Mouse (Mus musculus) hindbrain, postnatal 0 days (tissue): ENCODE measurements around the gene Lig4. TPM values are rescaled to one million over a fixed set of nuclear protein-coding genes. Genes with fewer than 3 reads are reported as not detected.
A peak's percentile ranks its signal among the peaks of the same experiment; 100 is the strongest.

Source experiments
- ATAC-seq: fragments of 200-750 bp; cut with Nextera tagmentation; 2 replicates; pipeline ENCODE4 v1.8.0; 2017; ENCODE audit warnings: mild to moderate bottlenecking, moderate TSS enrichment, moderate library complexity
- DNase-seq: peaks from one replicate; pipeline ENCODE4 v3.0.0-alpha.2; 2015; ENCODE audit warnings: low spot score
- H3K27ac ChIP-seq: fragments of 300-500 bp; sonication (generic); 2 replicates; pipeline ENCODE4 v1.5.1; 2014; ENCODE audit warnings: mild to moderate bottlenecking
- H3K27me3 ChIP-seq: fragments of 300-500 bp; sonication (generic); 2 replicates; pipeline ENCODE4 v1.6.1; 2014; ENCODE audit warnings: low read length, mixed read lengths; ENCODE audit not compliant: insufficient read depth
- H3K36me3 ChIP-seq: fragments of 300-500 bp; sonication (generic); 2 replicates; pipeline ENCODE4 v1.6.1; 2014; ENCODE audit warnings: low read length, mixed read lengths; ENCODE audit not compliant: insufficient read depth
- H3K4me1 ChIP-seq: fragments of 300-500 bp; sonication (generic); 2 replicates; pipeline ENCODE4 v1.6.1; 2014; ENCODE audit warnings: antibody characterized with exemption, low read length, mixed read lengths; ENCODE audit not compliant: insufficient read depth
- H3K4me2 ChIP-seq: fragments of 300-500 bp; sonication (generic); 2 replicates; pipeline ENCODE4 v1.6.1; 2014; ENCODE audit warnings: low read depth, mild to moderate bottlenecking, low read length, moderate library complexity, mixed read lengths
- H3K4me3 ChIP-seq: fragments of 300-500 bp; sonication (generic); 2 replicates; pipeline ENCODE4 v1.5.1; 2014; ENCODE audit warnings: low read length
- H3K9ac ChIP-seq: fragments of 300-500 bp; sonication (generic); replicated peaks from 2 replicates; pipeline ENCODE4 v1.6.1; 2014; ENCODE audit warnings: mild to moderate bottlenecking, low read length, moderate library complexity, mixed read lengths
- H3K9me3 ChIP-seq: fragments of 300-500 bp; sonication (generic); 2 replicates; pipeline ENCODE4 v1.6.1; 2016; ENCODE audit warnings: low read length, mixed read lengths
- CTCF ChIP-seq: IDR thresholded peaks from 2 replicates; pipeline ENCODE4 v1.5.1; 2016; ENCODE audit warnings: antibody characterized with exemption, control low read depth, low read depth
- WGBS: fragments of 180-500 bp; shearing (Covaris S2); extraction: QIAGEN DNeasy Blood & Tissue Kit; methylation state at CpG from one replicate; pipeline ENCODE4 v1.1.7; 2014; 5-methylcytosine and 5-hydroxymethylcytosine counted together
- polyA plus RNA-seq: library from polyadenylated mRNA; unstranded; fragments of >200 nt; fragmentation: Nextera tagmentation; extraction: Ambion mirVana; gene quantifications from 2 replicates; pipeline ENCODE4 v1.2.1, GENCODE M21; 2015
- total RNA-seq: library from RNA; depleted of rRNA; stranded (reverse); fragments of >200 nt; gene quantifications from 2 replicates; pipeline ENCODE4 v1.2.3, GENCODE M21; 2014; rRNA removed

The Lig4 gene
- total RNA-seq (3.3 and 4.0 TPM in 2 replicates), polyA plus RNA-seq (5.7 and 6.1 TPM in 2 replicates)

GRCm38 (mm10) chr8:9977573-9978314 is at the start of gene Lig4, which contains the start of gene Abhd13:
TSS of gene Lig4 (minus strand) at chr8:9977686.
TSS of gene Abhd13 (plus strand) at chr8:9977707.
- H3K4me3 ChIP-seq = peak within 1 kb of the TSS; percentile 96
- peak within 1 kb of the TSS; percentile 79 for H3K4me2 ChIP-seq
- H3K27ac ChIP-seq = peak within 1 kb of the TSS; percentile 87
- ATAC-seq (peak; percentile 86), DNase-seq (peak; percentile 99)
- peaks cover 9% of the 10 kb centered on the region; the same call in 1 of the 2 replicates for H3K36me3 ChIP-seq
- peak within 1 kb of the TSS; percentile 95 for H3K9ac ChIP-seq
- under 1% methylated on average over 65 of the region's 68 CpGs for WGBS
- H3K27me3 ChIP-seq = no peaks in the 10 kb centered on the region
- no peaks in the 10 kb centered on the region for H3K9me3 ChIP-seq
- peaks cover 13% of the 10 kb centered on the region for H3K4me1 ChIP-seq
- no peak for TF ChIP-seq CTCF

GRCm38 (mm10) chr8:10017231-10017630 is 39.7 kb upstream of the Lig4 start:
- Histone ChIP-seq H3K9me3 (no peaks in the 10 kb centered on the region), H3K27me3 (no peaks in the 10 kb centered on the region), H3K4me3 (no peak overlapping the region), H3K4me1 (no peaks in the 10 kb centered on the region), H3K4me2 (no peak overlapping the region), H3K36me3 (no peaks in the 10 kb centered on the region), H3K9ac (no peak overlapping the region), H3K27ac (no peak overlapping the region)
- 32% methylated on average over 3 of the region's 3 CpGs for WGBS
- ATAC-seq = no peak
- TF ChIP-seq CTCF = no peak
- peak; percentile 77 for DNase-seq

GRCm38 (mm10) chr8:10016252-10016651 is 38.8 kb upstream of the Lig4 start:
- H3K9me3 ChIP-seq = no peaks in the 10 kb centered on the region
- no peaks in the 10 kb centered on the region for H3K36me3 ChIP-seq
- H3K4me1 ChIP-seq = no peaks in the 10 kb centered on the region
- no peak overlapping the region for H3K4me3 ChIP-seq
- no peak overlapping the region for H3K9ac ChIP-seq
- DNase-seq = no peak
- ATAC-seq = no peak
- WGBS = 74% methylated on average over 1 of the region's 1 CpGs
- TF ChIP-seq CTCF = no peak
- H3K27ac ChIP-seq = no peak overlapping the region
- no peak overlapping the region for H3K4me2 ChIP-seq
- no peaks in the 10 kb centered on the region for H3K27me3 ChIP-seq

GRCm38 (mm10) chr8:10007660-10008028 is 30.2 kb upstream of the Lig4 start:
- peak overlapping the region; percentile 61 for H3K4me2 ChIP-seq
- 0 out of 2 replicates have a peak, but pooled peaks cover 10% of the 10 kb centered on the region for H3K4me1 ChIP-seq
- no peak overlapping the region; the same call in 1 of the 2 replicates for H3K9ac ChIP-seq
- peak overlapping the region; percentile 33 for H3K4me3 ChIP-seq
- no peak for DNase-seq
- H3K27me3 ChIP-seq = no peaks in the 10 kb centered on the region
- H3K27ac ChIP-seq = no peak overlapping the region
- 37% methylated on average over 6 of the region's 6 CpGs for WGBS
- ATAC-seq = 0 out of 2 replicates have a peak, but pooled peaks have one; percentile 5
- H3K9me3 ChIP-seq = no peaks in the 10 kb centered on the region
- TF ChIP-seq CTCF = no peak
- no peaks in the 10 kb centered on the region for H3K36me3 ChIP-seq

- H3K9me3 ChIP-seq = no peaks in the 10 kb centered on the region
- no peaks in the 10 kb centered on the region for H3K27me3 ChIP-seq
- no peaks in the 10 kb centered on the region for H3K36me3 ChIP-seq
- DNase-seq (peak; percentile 57), ATAC-seq (peak; percentile 71)
- 0 out of 2 replicates have a peak, but pooled peaks cover 10% of the 10 kb centered on the region for H3K4me1 ChIP-seq
- H3K9ac ChIP-seq = peak overlapping the region; percentile 29
- H3K4me2 ChIP-seq = peak overlapping the region; percentile 61
- WGBS = 4% methylated on average over 29 of the region's 29 CpGs
- no peak for TF ChIP-seq CTCF
- peak overlapping the region; percentile 33 for H3K4me3 ChIP-seq
- no peak overlapping the region for H3K27ac ChIP-seq
Measured at GRCm38 (mm10) chr8:10006986-10007659, 29.6 kb upstream of the Lig4 start.

GRCm38 (mm10) chr8:10006156-10006985 is 28.9 kb upstream of the Lig4 start, which contains the start of gene Tnfsf13b:
TSS of gene Tnfsf13b (plus strand) at chr8:10006467.
- ATAC-seq (no peak), DNase-seq (no peak)
- 68% methylated on average over 16 of the region's 16 CpGs for WGBS
- no peaks in the 10 kb centered on the region for H3K27me3 ChIP-seq
- peak within 1 kb of the TSS; percentile 29 for H3K9ac ChIP-seq
- no peaks in the 10 kb centered on the region for H3K9me3 ChIP-seq
- H3K36me3 ChIP-seq = no peaks in the 10 kb centered on the region
- TF ChIP-seq CTCF = no peak
- H3K4me1 ChIP-seq = 0 out of 2 replicates have a peak, but pooled peaks cover 10% of the 10 kb centered on the region
- H3K27ac ChIP-seq = no peak within 1 kb of the TSS
- peak within 1 kb of the TSS; percentile 33 for H3K4me3 ChIP-seq
- H3K4me2 ChIP-seq = peak within 1 kb of the TSS; percentile 61
